Mouse (Mus musculus) liver, postnatal 0 days (tissue): ENCODE measurements around the gene 1810043G02Rik. TPM values are rescaled to one million over a fixed set of nuclear protein-coding genes. Genes with fewer than 3 reads are reported as not detected.
"Not testable (repeated sequence)": the region's sequence is repeated elsewhere in the genome, so short reads cannot be mapped to it uniquely, and the experiment has no call there.

ENCODE experiments used
- ATAC-seq: fragments of 200-750 bp; cut with Nextera tagmentation; 2 replicates; pipeline ENCODE4 v1.8.0; 2017; ENCODE audit warnings: mild to moderate bottlenecking, moderate library complexity
- DNase-seq: peaks from one replicate; pipeline ENCODE4 v3.0.0-alpha.2; 2016
- H3K27ac ChIP-seq: fragments of 300-500 bp; sonication (generic); 2 replicates; pipeline ENCODE4 v1.5.1; 2014; ENCODE audit warnings: antibody characterized with exemption, moderate library complexity, mild to moderate bottlenecking, low read depth
- H3K27me3 ChIP-seq: fragments of 300-500 bp; sonication (generic); 2 replicates; pipeline ENCODE4 v1.6.1; 2014; ENCODE audit warnings: low read length, control low read depth, mixed read lengths; ENCODE audit not compliant: insufficient read depth
- H3K36me3 ChIP-seq: fragments of 300-500 bp; sonication (generic); replicated peaks from 2 replicates; pipeline ENCODE4 v1.6.1; 2014; ENCODE audit warnings: mild to moderate bottlenecking, control low read depth, low read length, moderate library complexity, mixed read lengths; ENCODE audit not compliant: insufficient read depth
- H3K4me1 ChIP-seq: fragments of 300-500 bp; sonication (generic); 2 replicates; pipeline ENCODE4 v1.6.1; 2014; ENCODE audit warnings: antibody characterized with exemption, mild to moderate bottlenecking, control low read depth; ENCODE audit not compliant: insufficient read depth
- H3K4me2 ChIP-seq: fragments of 300-500 bp; sonication (generic); 2 replicates; pipeline ENCODE4 v1.6.1; 2014; ENCODE audit warnings: low read depth, mild to moderate bottlenecking, low read length, moderate library complexity, mixed read lengths
- H3K4me3 ChIP-seq: fragments of 300-500 bp; sonication (generic); 2 replicates; pipeline ENCODE4 v1.5.1; 2014; ENCODE audit warnings: low read depth, low read length
- H3K9ac ChIP-seq: fragments of 300-500 bp; sonication (generic); replicated peaks from 2 replicates; pipeline ENCODE4 v1.6.1; 2014; ENCODE audit warnings: mild to moderate bottlenecking, moderate library complexity
- H3K9me3 ChIP-seq: fragments of 300-500 bp; sonication (generic); 2 replicates; pipeline ENCODE4 v1.6.1; 2016; ENCODE audit warnings: mild to moderate bottlenecking, control low read depth, low read length, mixed read lengths
- CTCF ChIP-seq: sonication (generic); IDR thresholded peaks from 2 replicates; pipeline ENCODE4 v1.5.1; 2016; ENCODE audit warnings: antibody characterized with exemption, low read depth
- EP300 ChIP-seq: IDR thresholded peaks from 2 replicates; pipeline ENCODE4 v1.6.1; 2016; ENCODE audit warnings: antibody characterized with exemption, low read depth, mild to moderate bottlenecking
- WGBS: fragments of 180-500 bp; shearing (Covaris S2); extraction: QIAGEN DNeasy Blood & Tissue Kit; methylation state at CpG from one replicate; pipeline ENCODE4 v1.1.7; 2014; ENCODE audit not compliant: insufficient replicate concordance; 5-methylcytosine and 5-hydroxymethylcytosine counted together
- polyA plus RNA-seq: library from polyadenylated mRNA; unstranded; fragments of >200 nt; fragmentation: Nextera tagmentation; extraction: Ambion mirVana; gene quantifications from 2 replicates; pipeline ENCODE4 v1.2.1, GENCODE M21; 2015

1810043G02Rik gene
- polyA plus RNA-seq, 1 experiment from 2014 or later: 4.0 TPM

DNA sequence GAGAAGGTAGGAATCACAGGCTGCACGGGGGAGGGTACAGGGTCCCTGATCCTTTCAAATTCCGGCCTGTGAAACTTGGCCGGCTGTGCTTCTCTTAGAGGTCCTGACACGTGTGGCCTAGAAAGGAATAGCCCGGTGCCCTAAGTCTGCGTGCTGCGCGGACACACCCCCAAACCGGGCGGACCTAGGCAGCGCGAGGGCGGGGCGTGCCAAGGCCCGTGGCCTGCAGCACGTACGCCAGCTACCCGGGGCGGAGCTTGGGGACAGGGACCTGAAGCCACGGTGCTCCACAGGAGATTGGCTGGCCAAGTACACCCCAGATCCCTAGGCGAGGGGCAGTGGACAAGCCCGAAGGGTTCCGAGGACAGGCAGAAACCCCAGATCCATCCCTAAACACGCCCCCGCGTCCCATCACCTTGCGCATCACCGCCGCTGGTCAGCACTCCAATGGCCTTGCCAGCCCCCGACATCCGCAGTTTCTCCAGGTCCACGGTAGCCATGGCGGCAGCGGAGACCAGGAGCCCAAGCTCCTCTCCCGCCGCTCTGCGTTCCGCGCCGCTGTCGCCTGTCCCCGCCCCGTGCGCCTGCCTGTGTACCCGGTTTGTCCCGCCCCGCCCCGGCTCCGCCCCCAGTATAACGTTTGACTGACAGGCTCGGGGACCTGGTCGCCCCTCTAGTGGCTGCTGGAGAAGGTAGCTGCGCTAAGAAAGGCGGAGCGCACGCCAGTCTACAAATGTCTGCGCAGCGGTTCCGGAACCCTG, 31.0 kb downstream of the 1810043G02Rik start:
- peak overlapping the region; percentile 94 for H3K27ac ChIP-seq
- H3K36me3 ChIP-seq: peaks cover 4% of the 10 kb centered on the region; the same call in 1 of the 2 replicates
- H3K4me1 ChIP-seq: peaks cover 45% of the 10 kb centered on the region
- peak overlapping the region; percentile 80 for H3K4me3 ChIP-seq
- peak; percentile 96 for ATAC-seq
- H3K27me3 ChIP-seq: no peaks in the 10 kb centered on the region
- TF ChIP-seq CTCF (peak; percentile 81), EP300 (no peak)
- H3K4me2 ChIP-seq: peak overlapping the region; percentile 87
- peak overlapping the region; percentile 70 for H3K9ac ChIP-seq
- under 1% methylated on average over 59 of the region's 59 CpGs for WGBS
- DNase-seq: peak; percentile 99
- H3K9me3 ChIP-seq: no peaks in the 10 kb centered on the region

DNA sequence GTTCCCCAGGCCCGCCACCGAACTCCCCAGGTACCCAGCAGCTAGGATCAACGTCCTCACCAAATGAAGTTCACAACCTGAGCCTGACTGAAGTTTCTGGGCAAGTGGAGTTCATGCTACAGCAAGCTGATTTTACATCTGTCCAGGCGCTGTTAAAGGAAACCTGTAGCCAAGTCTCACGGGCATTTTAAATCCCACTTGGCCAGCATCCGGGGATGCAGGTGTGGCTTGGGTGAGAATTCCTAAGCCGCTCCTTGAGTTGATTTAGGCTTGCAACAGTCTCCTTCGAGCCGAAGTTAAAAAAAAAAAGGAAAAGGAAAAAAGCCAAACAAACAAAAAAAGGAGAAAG, 31.6 kb downstream of the 1810043G02Rik start, which contains the start of gene Pfkl:
Gene Pfkl (minus strand): TSS at position 139 of the 349 bp plus-strand sequence.
- Histone ChIP-seq H3K9me3 (no peaks in the 10 kb centered on the region), H3K4me2 (peak within 1 kb of the TSS; percentile 87), H3K36me3 (peaks cover 4% of the 10 kb centered on the region; the same call in 1 of the 2 replicates), H3K4me1 (peaks cover 40% of the 10 kb centered on the region), H3K27ac (peak within 1 kb of the TSS; percentile 94), H3K27me3 (no peaks in the 10 kb centered on the region), H3K4me3 (peak within 1 kb of the TSS; percentile 80), H3K9ac (peak within 1 kb of the TSS; percentile 70)
- DNase-seq (no peak), ATAC-seq (peak; percentile 1)
- WGBS: under 1% methylated on average over 9 of the region's 9 CpGs
- TF ChIP-seq EP300 (no peak), CTCF (no peak)

DNA sequence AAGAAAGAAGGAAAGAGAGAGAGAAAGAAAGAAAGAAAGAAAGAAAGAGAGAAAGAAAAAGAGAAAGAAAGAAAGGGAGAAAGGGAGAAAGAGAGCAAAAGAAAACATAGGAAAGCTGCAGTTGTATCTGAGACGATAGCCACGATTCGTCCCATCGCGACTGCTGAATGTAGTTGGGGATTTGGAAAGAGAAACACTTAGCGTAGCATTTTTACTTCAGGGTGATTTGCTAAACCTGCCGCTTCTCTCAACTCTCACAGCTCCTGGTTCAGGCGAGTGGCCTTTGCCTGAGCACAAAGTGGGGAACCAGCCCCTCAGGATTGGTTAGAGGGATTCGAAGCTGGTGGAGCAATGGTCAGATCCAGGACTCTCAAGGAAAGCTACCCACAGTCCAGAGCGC, 32.0 kb downstream of the 1810043G02Rik start:
- ATAC-seq: no peak

DNA sequence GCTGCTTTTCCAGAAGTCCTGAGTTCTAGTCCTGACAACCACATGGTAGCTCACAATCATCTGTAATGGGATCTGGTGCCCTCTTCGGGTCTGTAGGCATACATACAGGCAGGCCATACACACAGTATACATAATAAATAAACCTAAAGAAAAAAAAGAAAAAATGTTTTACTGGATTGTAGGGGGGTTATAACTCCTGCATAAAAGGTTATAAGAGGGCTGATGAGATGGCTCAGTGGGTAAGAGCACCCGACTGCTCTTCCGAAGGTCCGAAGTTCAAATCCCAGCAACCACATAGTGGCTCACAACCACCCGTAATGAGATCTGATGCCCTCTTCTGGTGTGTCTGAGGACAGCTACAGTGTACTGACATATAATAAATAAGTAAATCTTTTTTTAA, 32.8 kb downstream of the 1810043G02Rik start:
- not testable (repeated sequence) for H3K27me3 ChIP-seq, H3K9me3 ChIP-seq, H3K36me3 ChIP-seq, DNase-seq, H3K9ac ChIP-seq, H3K27ac ChIP-seq, H3K4me3 ChIP-seq, H3K4me2 ChIP-seq, ATAC-seq
- WGBS: 85% methylated on average over 5 of the region's 5 CpGs
- 0 out of 2 replicates have a peak, but pooled peaks have one; percentile 4 for TF ChIP-seq CTCF
- peaks cover 34% of the 10 kb centered on the region for H3K4me1 ChIP-seq

More for the DNA sequence above, 32.0 kb downstream of the 1810043G02Rik start:
- no peak for DNase-seq
- Histone ChIP-seq H3K27me3 (no peaks in the 10 kb centered on the region), H3K9me3 (no peaks in the 10 kb centered on the region), H3K9ac (peak overlapping the region; percentile 48; the same call in 1 of the 2 replicates), H3K4me1 (peaks cover 40% of the 10 kb centered on the region), H3K4me2 (peak overlapping the region; percentile 87), H3K36me3 (peaks cover 4% of the 10 kb centered on the region; the same call in 1 of the 2 replicates), H3K27ac (no peak overlapping the region), H3K4me3 (peak overlapping the region; percentile 80)
- WGBS: 12% methylated on average over 10 of the region's 10 CpGs
- TF ChIP-seq EP300: no peak
- no peak for TF ChIP-seq CTCF

DNA sequence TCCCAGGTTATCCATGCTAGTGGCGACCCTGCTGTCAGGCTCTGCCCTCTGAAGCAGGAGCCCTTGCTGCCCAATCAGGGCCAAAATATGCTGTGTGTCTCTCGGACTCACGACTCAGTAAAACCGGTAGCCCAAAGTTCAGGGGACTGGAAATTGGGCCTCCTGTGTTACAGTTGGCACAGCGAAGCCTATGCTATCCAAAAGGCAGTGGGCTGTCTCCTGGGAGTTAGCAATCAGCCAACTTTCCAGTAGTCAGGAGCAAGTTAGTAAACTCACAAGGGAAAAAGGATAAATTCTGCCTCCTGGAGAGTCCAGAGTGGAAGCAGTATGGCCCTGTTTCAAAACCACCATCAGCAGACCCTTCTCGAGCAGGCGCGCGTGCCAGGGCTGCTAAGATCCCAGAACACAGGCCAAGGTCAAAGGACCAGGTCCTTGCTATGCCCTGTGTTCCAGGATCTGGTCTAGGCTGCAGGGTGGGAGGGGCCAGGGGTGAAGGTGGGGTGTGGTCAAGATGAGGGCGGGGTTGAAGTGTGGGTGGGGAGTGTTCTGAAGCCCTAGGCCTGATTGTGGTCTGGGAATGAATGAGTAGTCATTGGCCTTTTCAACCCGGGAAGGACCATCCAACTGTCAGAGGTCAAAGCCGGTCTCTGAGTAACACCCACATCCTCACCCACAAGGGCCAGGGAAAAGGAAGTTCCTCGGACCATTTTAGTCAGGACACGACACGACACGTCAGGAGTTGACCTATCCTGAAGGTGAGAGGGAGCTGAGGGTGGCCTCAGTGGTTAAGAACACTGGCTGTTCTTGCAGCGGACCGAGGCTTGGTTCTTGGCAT, 34.6 kb downstream of the 1810043G02Rik start:
- DNase-seq (no peak), ATAC-seq (no peak)
- WGBS: 89% methylated on average over 18 of the region's 18 CpGs
- H3K36me3 ChIP-seq: no peaks in the 10 kb centered on the region
- H3K4me1 ChIP-seq: peaks cover 18% of the 10 kb centered on the region
- no peak overlapping the region for H3K27ac ChIP-seq
- TF ChIP-seq CTCF (no peak), EP300 (no peak)
- no peak overlapping the region for H3K4me3 ChIP-seq
- no peaks in the 10 kb centered on the region for H3K27me3 ChIP-seq
- H3K9ac ChIP-seq: no peak overlapping the region
- no peaks in the 10 kb centered on the region for H3K9me3 ChIP-seq
- no peak overlapping the region for H3K4me2 ChIP-seq

DNA sequence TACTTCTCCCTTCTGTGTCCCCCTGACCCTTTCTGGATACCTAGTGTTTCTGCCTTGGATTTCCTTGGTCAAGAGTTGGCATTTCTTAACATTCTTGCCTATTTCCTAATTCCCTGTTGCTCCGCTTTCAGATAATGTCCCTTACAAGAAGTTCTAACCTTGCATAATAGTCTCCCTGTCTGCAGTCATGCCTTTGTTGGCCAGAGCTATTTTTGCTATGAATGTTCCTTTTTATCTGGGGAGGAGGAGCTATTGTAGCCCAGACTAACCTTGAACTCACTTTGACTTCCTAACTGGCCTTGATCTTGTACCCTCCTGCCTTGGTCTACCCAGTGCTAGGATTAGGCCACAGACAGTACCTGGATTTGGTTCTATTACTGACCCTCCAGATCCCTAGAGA, 37.2 kb downstream of the 1810043G02Rik start:
- Histone ChIP-seq H3K4me2 (no peak overlapping the region), H3K27me3 (no peaks in the 10 kb centered on the region), H3K9me3 (no peaks in the 10 kb centered on the region), H3K4me1 (peaks cover 5% of the 10 kb centered on the region), H3K27ac (no peak overlapping the region), H3K9ac (no peak overlapping the region), H3K4me3 (no peak overlapping the region), H3K36me3 (no peaks in the 10 kb centered on the region)
- WGBS: 61% methylated on average over 1 of the region's 1 CpGs
- no peak for TF ChIP-seq EP300
- 0 out of 2 replicates have a peak, but pooled peaks have one; percentile 10 for ATAC-seq
- no peak for DNase-seq
